Mouse (Mus musculus) stomach, embryonic 16.5 days (tissue): ENCODE results near the gene Slc22a15. TPM values are rescaled to one million over a fixed set of nuclear protein-coding genes. Genes with fewer than 3 reads are reported as not detected.

Experiments used
- ATAC-seq: fragments of 200-750 bp; cut with Nextera tagmentation; 2 replicates; pipeline ENCODE4 v1.8.0; 2017; ENCODE audit warnings: moderate number of reproducible peaks, moderate TSS enrichment; ENCODE audit not compliant: insufficient read depth, low FRiP score
- H3K27ac ChIP-seq: fragments of 300-500 bp; sonication (generic); 2 replicates; pipeline ENCODE4 v1.5.1; 2014; ENCODE audit warnings: low read length
- H3K27me3 ChIP-seq: fragments of 300-500 bp; sonication (generic); 2 replicates; pipeline ENCODE4 v1.6.1; 2014; ENCODE audit warnings: low read length, control low read depth, mixed read lengths; ENCODE audit not compliant: control insufficient read depth, insufficient read depth
- H3K36me3 ChIP-seq: fragments of 300-500 bp; sonication (generic); 2 replicates; pipeline ENCODE4 v1.6.1; 2014; ENCODE audit warnings: low read length; ENCODE audit not compliant: control insufficient read depth, insufficient read depth
- H3K4me1 ChIP-seq: fragments of 300-500 bp; sonication (generic); 2 replicates; pipeline ENCODE4 v1.6.1; 2014; ENCODE audit warnings: low read length, control low read depth, mixed read lengths; ENCODE audit not compliant: control insufficient read depth, insufficient read depth
- H3K4me2 ChIP-seq: fragments of 300-500 bp; sonication (generic); 2 replicates; pipeline ENCODE4 v1.6.1; 2014; ENCODE audit warnings: low read depth, low read length, mixed read lengths
- H3K4me3 ChIP-seq: fragments of 300-500 bp; sonication (generic); replicated peaks from 2 replicates; pipeline ENCODE4 v1.5.1; 2014; ENCODE audit warnings: mild to moderate bottlenecking, low read length
- H3K9ac ChIP-seq: fragments of 300-500 bp; sonication (generic); 2 replicates; pipeline ENCODE4 v1.6.1; 2014; ENCODE audit warnings: low read length
- H3K9me3 ChIP-seq: fragments of 300-500 bp; sonication (generic); replicated peaks from 2 replicates; pipeline ENCODE4 v1.6.1; 2016; ENCODE audit warnings: low read length, control low read depth; ENCODE audit not compliant: control insufficient read depth
- WGBS: fragments of 180-500 bp; shearing (Covaris S2); extraction: QIAGEN DNeasy Blood & Tissue Kit; methylation state at CpG from one replicate; pipeline ENCODE4 v1.1.7; 2014; 5-methylcytosine and 5-hydroxymethylcytosine counted together
- polyA plus RNA-seq: library from polyadenylated mRNA; unstranded; fragments of >200 nt; fragmentation: Nextera tagmentation; extraction: Ambion mirVana; gene quantifications from 2 replicates; pipeline ENCODE4 v1.2.1, GENCODE M21; 2015

Slc22a15 gene
- polyA plus RNA-seq, 1 experiment from 2014 or later, result 4.5 TPM

DNA sequence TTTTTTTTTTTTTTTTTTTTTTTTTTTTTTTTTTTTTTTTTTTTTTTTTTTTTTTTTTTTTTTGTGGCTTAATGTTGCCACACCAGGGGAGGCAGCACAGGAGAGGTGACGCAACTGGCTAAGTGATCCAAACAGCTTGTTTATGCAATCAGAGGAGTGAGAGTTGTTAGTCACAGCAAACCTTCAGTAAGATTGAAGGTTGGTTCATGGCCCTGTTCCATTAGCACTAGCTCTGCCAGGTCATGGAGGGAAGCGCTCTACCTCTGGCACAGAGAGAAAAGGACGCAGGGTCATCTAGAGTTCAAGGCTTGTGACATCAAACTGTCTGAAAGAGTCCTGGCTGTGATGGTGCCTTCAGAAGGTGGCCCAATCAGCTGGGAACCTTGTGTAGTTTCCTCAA, 24.3 kb upstream of the Slc22a15 start:
- Histone ChIP-seq H3K27me3 (no peaks in the 10 kb centered on the region), H3K9me3 (no peaks in the 10 kb centered on the region), H3K36me3 (no peaks in the 10 kb centered on the region), H3K27ac (no peak overlapping the region), H3K4me3 (no peak overlapping the region), H3K4me1 (no peaks in the 10 kb centered on the region), H3K9ac (no peak overlapping the region), H3K4me2 (no peak overlapping the region)
- ATAC-seq, result no peak
- 45% methylated on average over 3 of the region's 3 CpGs for WGBS

GRCm38 (mm10) chr3:101947250-101947649, 23.0 kb upstream of the Slc22a15 start:
- Histone ChIP-seq H3K36me3 (no peaks in the 10 kb centered on the region), H3K4me3 (no peak overlapping the region), H3K27ac (no peak overlapping the region), H3K9ac (no peak overlapping the region), H3K27me3 (no peaks in the 10 kb centered on the region), H3K9me3 (no peaks in the 10 kb centered on the region), H3K4me2 (no peak overlapping the region), H3K4me1 (no peaks in the 10 kb centered on the region)
- ATAC-seq, result no peak
- WGBS, result 56% methylated on average over 4 of the region's 4 CpGs

DNA sequence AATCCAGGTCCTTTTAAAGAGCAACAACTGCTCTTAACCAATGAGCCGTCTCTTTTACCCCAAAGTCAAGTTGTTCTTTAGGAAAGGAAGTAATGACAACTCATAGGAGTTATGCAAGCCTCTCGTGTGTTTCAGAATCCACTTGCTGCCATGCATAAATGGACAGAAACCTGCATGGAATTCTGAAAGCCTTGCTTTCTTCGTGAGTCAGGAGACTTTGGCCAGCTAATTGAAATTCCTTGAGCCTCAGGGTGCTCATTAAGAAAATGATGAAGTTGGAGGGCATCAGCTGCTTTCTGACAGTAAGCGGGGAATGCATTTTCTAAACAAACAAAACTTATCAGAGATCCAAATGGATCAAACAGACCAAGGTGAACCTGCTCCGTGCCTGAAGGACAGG, 21.0 kb upstream of the Slc22a15 start:
- Histone ChIP-seq H3K9me3 (no peaks in the 10 kb centered on the region), H3K4me3 (no peak overlapping the region), H3K4me2 (no peak overlapping the region), H3K27ac (no peak overlapping the region), H3K4me1 (no peaks in the 10 kb centered on the region), H3K27me3 (no peaks in the 10 kb centered on the region), H3K36me3 (no peaks in the 10 kb centered on the region), H3K9ac (no peak overlapping the region)
- no peak for ATAC-seq
- 64% methylated on average over 5 of the region's 5 CpGs for WGBS

GRCm38 (mm10) chr3:101940418-101940817, 16.2 kb upstream of the Slc22a15 start:
- no peaks in the 10 kb centered on the region for H3K9me3 ChIP-seq
- H3K27ac ChIP-seq, result no peak overlapping the region
- H3K4me3 ChIP-seq, result no peak overlapping the region
- 0 out of 2 replicates have a peak, but pooled peaks cover 7% of the 10 kb centered on the region for H3K4me1 ChIP-seq
- no peak overlapping the region for H3K9ac ChIP-seq
- WGBS, result 50% methylated on average over 4 of the region's 4 CpGs
- no peak for ATAC-seq
- no peak overlapping the region for H3K4me2 ChIP-seq
- H3K36me3 ChIP-seq, result no peaks in the 10 kb centered on the region
- H3K27me3 ChIP-seq, result no peaks in the 10 kb centered on the region

- H3K36me3 ChIP-seq, result no peaks in the 10 kb centered on the region
- 0 out of 2 replicates have a peak, but pooled peaks cover 7% of the 10 kb centered on the region for H3K4me1 ChIP-seq
- no peak overlapping the region for H3K9ac ChIP-seq
- H3K4me2 ChIP-seq, result no peak overlapping the region
- ATAC-seq, result no peak
- no peaks in the 10 kb centered on the region for H3K27me3 ChIP-seq
- H3K9me3 ChIP-seq, result no peaks in the 10 kb centered on the region
- H3K27ac ChIP-seq, result no peak overlapping the region
- H3K4me3 ChIP-seq, result no peak overlapping the region
- 71% methylated on average over 3 of the region's 3 CpGs for WGBS
Observed at GRCm38 (mm10) chr3:101939865-101940264, 15.6 kb upstream of the Slc22a15 start.

DNA sequence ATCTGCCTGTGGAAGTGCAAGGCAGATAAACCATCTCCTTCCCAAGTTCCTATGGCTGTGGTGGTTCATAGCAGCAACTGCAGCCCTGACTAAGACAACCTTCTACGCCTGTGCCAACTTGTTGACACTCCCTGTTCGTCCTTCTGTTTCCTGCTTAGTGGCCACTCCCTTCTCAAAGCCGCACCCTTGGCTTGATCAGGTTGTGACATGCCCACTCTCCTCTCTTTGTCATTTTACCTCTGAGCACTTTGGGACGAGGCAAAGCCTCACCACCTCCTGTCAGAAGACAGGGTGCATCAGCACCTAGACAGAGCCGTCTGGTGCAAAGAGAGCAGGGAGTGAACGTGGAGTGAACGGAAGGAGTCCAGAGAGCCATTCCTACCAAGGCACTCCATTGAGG, 14.9 kb upstream of the Slc22a15 start:
- no peaks in the 10 kb centered on the region for H3K27me3 ChIP-seq
- ATAC-seq, result peak; percentile 62; the same call in 1 of the 2 replicates
- 0 out of 2 replicates have a peak, but pooled peaks cover 7% of the 10 kb centered on the region for H3K4me1 ChIP-seq
- H3K4me2 ChIP-seq, result no peak overlapping the region
- H3K27ac ChIP-seq, result peak overlapping the region; percentile 73
- no peak overlapping the region for H3K9ac ChIP-seq
- H3K9me3 ChIP-seq, result no peaks in the 10 kb centered on the region
- H3K4me3 ChIP-seq, result no peak overlapping the region
- 49% methylated on average over 7 of the region's 7 CpGs for WGBS
- no peaks in the 10 kb centered on the region for H3K36me3 ChIP-seq

DNA sequence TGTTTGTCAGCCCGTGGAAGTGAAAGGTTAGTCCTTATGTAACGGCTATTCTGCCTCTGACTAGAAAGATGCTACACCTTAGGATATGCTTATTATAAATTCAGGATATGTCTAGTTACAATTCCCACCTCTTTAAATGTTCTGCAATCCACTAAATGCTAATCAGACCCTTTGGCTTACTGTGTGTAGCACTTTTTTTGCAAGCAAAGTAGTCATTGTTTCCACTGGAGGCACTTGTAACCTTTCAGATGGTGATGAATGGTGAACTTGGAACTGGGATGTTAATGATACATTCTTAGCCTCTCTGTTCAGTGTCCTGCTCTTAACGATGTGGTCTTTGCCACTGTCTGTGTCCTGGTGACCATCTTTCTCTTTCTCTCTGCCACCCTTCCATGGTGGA, 12.1 kb upstream of the Slc22a15 start:
- Histone ChIP-seq H3K4me1 (0 out of 2 replicates have a peak, but pooled peaks cover 7% of the 10 kb centered on the region), H3K27ac (no peak overlapping the region), H3K4me2 (no peak overlapping the region), H3K27me3 (no peaks in the 10 kb centered on the region), H3K9ac (no peak overlapping the region), H3K9me3 (no peaks in the 10 kb centered on the region), H3K4me3 (no peak overlapping the region), H3K36me3 (no peaks in the 10 kb centered on the region)
- WGBS, result 67% methylated on average over 3 of the region's 3 CpGs
- no peak for ATAC-seq

GRCm38 (mm10) chr3:101933820-101934219, 9.6 kb upstream of the Slc22a15 start:
- Histone ChIP-seq H3K27me3 (no peaks in the 10 kb centered on the region), H3K27ac (no peak overlapping the region), H3K36me3 (no peaks in the 10 kb centered on the region), H3K9ac (no peak overlapping the region), H3K4me1 (no peaks in the 10 kb centered on the region), H3K9me3 (no peaks in the 10 kb centered on the region), H3K4me3 (no peak overlapping the region), H3K4me2 (no peak overlapping the region)
- peak; percentile 33; the same call in 1 of the 2 replicates for ATAC-seq
- WGBS, result 89% methylated on average over 2 of the region's 2 CpGs

DNA sequence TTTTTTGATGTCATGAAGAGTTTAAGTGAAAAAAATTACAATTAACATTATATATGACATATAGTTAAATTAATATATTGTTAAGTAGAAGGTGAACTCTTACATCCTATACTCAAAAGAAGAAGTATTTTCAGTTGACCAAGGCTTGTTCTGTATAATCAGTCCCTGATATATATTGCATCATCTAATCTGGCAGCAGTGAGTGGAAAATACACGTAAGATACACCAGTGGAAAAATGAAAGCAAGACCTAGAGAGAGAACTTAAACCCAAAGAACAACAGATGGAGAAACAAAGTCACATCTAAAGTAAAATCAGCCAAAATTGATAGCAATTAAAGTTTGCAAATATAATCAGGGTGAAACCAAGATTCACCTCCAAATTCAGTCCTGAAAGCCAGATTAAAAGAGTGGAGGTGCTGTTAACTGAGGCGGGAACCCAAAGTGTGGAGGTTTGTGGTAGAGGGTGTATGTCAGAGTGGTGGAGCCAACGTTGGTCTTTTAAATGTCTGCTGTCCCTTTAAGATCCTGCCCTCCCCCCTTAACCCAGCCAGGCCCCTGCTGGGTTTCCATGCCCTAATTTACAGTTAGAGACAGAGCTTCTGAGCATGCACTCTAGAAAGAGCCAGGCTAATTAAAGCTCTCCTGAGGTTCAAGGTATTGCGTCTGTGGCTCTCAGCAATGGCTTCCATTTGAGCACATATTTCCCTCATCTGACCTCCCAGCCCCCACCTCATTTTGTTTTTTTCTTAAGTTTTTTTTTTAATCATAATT, 5.0 kb upstream of the Slc22a15 start:
- H3K27me3 ChIP-seq, result no peaks in the 10 kb centered on the region
- WGBS, result 58% methylated on average over 4 of the region's 4 CpGs

More for the DNA sequence above, 5.0 kb upstream of the Slc22a15 start:
- ATAC-seq, result no peak
- Histone ChIP-seq H3K4me2 (no peak overlapping the region), H3K9ac (no peak overlapping the region), H3K36me3 (no peaks in the 10 kb centered on the region), H3K4me1 (peaks cover 12% of the 10 kb centered on the region), H3K9me3 (no peaks in the 10 kb centered on the region), H3K4me3 (no peak overlapping the region), H3K27ac (no peak overlapping the region)
